Mouse (Mus musculus): ENCODE measurements around the gene Iqcn. TPM values are rescaled to one million over a fixed set of nuclear protein-coding genes. Genes with fewer than 3 reads are reported as not detected.
A peak's percentile ranks its signal among the peaks of the same experiment; 100 is the strongest.

The Iqcn gene
- polyA plus RNA-seq, 1 experiment, result 0.01 TPM

DNA sequence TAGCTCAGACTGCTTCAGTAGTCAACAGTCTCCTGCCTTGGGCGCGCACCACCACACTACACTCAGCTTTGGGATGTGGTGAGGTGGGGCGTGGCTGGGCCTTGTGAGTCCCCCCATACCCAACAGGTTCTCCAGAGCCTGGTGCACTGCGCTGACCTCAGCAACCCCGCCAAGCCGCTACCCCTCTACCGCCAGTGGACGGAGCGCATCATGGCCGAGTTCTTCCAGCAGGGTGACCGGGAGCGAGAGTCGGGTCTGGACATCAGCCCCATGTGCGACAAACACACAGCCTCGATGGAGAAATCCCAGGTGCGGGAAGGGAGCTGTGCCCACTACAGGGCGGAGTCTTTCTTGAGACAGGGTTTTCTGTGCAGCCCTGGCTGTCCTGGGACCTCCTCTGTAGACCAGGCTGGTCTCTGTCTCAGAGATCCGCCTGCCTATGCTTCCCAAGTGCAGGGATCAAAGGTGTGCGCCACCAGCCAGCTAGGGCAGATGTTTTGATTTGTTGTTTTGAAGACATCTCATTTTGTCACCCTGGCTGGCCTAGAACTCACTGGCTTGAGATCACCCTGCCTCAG lies 45.9 kb downstream of the Iqcn start:
- DNase-seq (ENCODE audit: low read depth, low spot score), result no peak

DNA sequence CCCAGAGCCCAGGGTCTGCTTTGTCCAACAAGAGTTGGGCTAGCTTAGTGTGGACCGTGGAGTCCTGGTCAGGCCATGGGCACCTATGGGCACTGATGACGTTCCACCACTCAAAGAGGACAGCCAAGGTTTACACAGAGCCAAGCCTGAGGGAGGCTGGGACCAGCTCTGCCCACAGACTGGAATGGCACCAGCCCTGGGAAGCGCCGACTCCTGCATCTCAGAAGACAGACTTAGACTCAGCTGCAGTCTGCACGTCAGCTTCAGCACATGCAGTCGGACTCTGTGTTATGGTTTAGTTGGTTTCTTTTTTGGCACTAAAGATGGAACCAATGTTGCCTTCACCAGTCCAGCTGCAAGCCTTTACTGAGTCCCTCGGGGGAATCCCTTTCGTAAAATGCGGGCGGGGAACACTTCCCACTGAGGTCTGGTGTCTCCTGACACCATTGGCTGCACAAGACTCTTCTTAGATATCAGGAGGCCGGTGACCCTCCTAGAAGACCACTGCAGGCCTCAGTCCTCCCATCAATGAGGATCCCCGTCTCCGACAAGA lies 46.9 kb downstream of the Iqcn start:
- 79% methylated on average over 13 of the region's 13 CpGs for WGBS
- no peak for DNase-seq (ENCODE audit: low read depth, low spot score)

More for the DNA sequence above, 45.9 kb downstream of the Iqcn start:
- WGBS, result 82% methylated on average over 19 of the region's 19 CpGs

DNA sequence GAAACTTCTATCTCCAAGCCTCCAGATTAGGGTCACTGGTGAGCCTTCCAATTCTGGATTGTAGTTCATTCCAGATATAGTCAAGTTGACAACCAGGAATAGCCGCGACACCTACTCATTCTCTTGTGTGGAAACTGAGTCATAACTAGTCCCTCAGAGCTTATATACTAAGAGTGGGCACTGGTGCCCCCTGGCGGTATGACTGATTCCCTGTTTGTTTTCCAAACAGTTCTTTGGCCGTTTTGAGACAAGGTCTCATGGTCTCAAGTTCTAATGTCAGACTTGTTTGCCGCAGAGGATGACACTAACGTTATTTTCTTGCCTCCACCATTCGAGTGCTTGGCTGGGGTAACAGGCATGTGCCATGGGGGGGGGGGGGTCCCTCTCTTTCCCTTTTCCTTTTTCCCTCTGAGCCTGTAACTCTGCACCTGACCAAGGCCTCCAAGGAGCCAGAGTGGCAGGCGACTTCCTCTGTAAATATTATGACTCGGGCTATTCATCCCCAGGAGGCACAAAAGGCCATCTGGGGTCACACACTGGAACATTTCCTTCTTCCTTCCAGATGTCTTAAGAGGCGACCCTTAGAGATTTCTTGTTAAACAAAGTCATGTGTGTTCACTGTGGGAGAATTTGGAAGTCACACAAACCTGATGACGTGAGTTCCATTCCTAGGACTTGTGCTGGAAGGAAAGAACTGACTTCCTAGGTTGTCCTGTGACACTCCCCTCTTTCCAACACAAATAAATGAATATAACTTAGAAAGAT lies 48.9 kb downstream of the Iqcn start:
- WGBS, result 14% methylated on average over 11 of the region's 11 CpGs
- DNase-seq (ENCODE audit: low read depth, low spot score), result no peak

DNA sequence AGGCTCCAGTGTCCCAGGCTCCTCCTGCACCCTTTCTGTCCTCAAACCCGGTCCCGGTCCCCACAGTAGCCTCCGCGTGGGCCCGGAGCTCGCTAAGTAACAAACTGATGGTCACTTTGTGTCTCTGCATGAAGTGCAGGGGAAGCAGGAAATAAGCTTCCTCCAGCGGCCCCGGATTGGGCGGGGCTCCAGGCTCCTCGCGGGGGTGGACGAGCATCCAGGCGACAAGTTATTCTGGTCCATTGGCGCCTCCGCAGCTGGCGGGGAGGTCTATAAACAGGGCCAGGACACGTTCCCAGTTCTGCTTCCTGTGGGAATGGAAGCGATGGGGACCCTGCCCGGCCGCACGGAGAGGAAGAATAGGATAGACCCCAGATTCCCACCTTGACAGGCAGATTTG lies 49.9 kb downstream of the Iqcn start:
- 5% methylated on average over 21 of the region's 21 CpGs for WGBS
- DNase-seq (ENCODE audit: low read depth, low spot score), result no peak

DNA sequence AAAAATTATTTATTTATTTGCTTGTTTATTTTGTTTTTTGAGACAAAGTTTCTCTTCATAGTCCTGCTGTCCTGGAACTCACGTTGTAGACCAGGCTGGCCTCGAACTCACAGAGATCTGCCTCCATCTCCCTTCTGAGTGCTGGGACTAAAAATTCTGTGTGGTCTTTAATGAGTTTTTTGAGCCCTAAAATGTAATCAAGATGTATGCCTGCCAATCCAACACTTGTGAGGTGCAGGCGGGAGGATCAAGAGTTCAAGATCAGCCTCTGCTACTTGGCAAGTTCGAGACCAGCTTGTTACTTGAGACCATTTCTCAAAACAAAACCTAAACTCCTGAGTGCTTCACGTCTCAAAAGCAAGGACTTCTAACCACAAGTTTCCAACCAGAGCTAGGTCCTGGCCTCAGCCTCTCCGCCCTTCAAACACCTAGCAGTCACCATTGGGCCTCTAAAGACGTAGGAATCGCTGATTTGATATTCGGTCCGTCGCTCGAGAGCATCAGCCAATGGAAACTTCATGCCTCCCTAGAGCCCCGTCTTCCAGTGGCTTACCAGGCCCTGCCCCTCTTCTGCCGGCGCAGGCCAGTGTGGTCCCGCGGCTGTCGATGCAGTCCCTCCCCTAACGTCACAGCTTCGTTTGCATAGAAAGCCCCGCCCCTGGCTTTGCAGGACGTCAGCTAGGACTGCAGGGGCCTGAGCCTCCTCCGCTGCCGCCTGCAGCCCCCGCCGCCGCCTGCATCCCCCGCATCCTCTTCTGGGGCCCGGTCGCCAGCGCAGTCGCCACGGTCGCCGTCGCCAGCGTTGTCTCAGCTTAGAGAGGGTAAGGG lies 51.0 kb downstream of the Iqcn start, which contains the start of gene Rab3a:
TSS of gene Rab3a (plus strand) at position 637 of the 828 bp plus-strand sequence.
- WGBS, result 8% methylated on average over 37 of the region's 37 CpGs
- DNase-seq (ENCODE audit: low read depth, low spot score), result peak; percentile 97

DNA sequence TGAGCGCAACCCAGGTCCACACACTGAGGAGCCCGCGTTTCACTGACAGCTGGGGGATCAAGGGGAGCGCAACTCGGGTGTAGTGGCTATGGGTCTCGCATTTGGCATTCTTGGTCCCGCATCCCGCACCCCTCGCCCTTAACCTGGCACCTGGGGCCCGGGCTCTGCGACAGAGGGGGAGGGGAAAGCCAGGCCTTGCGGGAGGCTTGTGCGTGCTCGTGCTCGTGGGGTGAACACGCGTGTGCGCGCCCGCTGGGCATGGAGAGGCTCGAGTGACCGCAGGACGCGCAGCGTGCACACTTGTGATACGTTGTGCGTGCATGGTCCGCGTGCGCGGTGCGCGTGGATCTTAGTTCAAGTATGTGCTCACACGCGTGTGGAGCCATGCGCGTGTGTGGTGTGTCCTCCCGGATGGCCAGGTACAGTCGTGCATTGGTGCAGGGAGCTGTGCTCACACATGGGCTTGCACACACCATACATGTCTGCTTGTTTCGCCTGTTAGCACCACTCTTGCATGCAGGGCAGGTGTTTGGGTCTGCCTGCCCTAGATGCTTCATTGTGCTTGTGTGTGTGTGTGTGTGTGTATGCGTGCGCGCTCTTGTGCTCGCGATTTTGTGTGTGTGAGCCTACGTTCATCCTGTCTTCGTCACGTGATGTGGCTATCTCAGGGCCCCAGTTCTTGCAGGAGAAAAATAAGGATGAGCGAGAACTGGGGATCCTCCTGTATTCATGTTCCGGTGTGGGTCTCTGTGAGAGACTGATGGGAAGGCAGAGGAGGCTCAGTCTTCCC lies 51.8 kb downstream of the Iqcn start:
- DNase-seq (ENCODE audit: low read depth, low spot score), result no peak
- 6% methylated on average over 50 of the region's 50 CpGs for WGBS

DNA sequence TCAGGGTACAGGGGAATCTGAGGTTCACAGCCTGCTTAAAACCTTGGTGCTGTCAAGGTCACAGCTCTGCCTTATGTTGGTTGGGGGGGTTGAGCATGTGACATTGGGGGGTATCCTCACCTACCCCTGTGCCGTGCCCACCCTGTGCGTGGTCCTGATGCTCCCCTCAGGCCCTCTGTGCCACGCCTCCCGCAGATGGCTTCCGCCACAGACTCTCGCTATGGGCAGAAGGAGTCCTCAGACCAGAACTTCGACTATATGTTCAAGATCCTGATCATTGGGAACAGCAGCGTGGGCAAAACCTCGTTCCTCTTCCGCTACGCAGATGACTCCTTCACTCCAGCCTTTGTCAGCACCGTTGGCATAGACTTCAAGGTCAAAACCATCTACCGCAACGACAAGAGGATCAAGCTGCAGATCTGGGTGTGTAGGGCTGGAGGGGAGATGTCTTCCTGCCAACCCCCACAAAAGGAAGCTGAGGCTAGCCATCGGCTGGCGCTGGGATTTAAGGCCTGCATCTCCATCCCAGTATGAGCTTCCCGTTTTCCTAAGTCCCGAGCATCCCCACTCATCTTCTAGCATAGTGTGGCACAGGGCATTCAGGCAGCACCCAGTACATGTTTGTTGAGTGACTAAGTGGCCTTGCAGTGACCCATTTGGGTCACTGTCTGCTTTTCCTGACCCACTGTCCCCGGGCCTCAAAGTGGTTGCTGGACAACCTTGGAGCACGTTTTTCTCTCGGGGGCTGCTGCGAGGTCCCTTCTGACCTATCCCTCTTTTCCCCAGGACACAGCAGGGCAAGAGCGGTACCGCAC lies 52.6 kb downstream of the Iqcn start:
- WGBS, result 79% methylated on average over 24 of the region's 24 CpGs

DNA sequence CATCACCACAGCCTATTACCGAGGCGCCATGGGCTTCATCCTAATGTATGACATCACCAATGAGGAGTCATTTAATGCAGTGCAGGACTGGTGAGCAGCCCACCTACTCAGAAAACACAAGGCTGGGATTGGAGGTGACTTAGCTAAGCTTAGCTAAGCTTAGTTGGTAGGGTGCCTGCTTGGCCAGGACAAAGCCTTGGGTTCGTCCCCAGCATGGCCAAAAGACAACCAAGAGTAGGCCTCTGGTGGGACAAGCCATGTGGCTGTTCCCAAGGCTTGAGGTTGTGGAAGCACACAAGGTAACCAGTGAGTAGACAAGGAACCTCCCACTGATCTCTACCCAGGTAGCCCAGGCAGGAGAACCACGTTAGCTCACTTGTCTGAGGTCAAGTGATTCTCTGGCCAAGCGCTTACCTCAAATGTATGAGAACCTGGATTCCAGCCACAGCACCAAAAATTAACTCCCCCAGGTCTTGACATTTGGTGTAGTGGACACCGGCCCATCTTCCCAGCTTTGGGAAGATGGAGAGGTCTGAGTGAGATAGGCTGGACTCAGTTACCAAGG lies 53.3 kb downstream of the Iqcn start:
- DNase-seq (ENCODE audit: low read depth, low spot score), result no peak
- WGBS, result 94% methylated on average over 6 of the region's 6 CpGs

More for the DNA sequence above, 52.6 kb downstream of the Iqcn start:
- no peak for DNase-seq (ENCODE audit: low read depth, low spot score)

DNA sequence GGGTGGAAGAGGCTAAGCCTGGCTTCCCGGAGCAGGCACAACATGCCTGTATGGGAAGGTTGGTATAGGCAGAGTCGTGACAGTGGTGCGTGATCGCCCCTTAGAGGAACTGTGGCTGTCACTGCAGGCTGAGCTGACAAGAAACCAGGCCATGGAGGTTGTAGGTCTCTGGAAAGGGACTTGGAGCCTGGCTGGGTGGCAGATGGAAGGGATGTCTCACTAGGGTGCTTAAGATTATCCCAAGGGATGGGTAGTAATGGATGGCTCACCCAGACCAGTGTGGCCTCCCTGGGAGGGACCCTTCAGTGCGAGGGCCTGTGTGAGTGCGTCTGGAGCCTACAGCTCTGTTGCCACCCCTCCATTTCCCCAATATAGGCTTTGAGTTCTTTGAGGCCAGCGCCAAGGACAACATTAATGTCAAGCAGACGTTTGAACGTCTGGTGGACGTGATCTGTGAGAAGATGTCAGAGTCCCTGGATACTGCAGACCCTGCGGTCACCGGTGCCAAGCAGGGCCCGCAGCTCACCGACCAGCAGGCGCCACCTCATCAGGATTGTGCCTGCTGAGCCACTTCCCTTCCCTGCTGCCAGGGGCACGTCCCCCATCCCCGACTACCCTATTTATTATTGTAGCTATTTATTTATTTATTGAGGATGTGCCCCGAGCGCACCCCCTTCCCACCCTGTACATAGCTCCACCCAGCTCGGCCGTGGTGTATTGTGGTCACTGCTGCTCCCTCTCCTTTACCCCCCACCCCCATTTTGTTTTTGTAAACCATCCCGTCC lies 54.5 kb downstream of the Iqcn start:
- 78% methylated on average over 22 of the region's 22 CpGs for WGBS
- no peak for DNase-seq (ENCODE audit: low read depth, low spot score)

DNA sequence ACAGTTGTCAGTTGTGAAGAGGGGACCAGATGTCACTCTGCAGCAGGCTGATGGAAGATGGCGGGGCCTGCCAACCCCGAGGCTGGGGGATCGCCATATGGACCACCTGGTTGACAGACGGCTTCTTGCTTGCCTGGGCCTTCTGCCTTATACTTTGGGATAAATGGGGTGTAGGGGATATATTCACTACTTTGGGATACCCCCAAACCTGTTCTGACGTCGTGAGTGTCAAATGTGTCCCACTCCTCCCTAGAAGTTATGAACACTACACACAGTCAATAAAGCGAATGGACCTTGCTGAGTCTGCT lies 55.0 kb downstream of the Iqcn start:
- DNase-seq (ENCODE audit: low read depth, low spot score), result no peak
- WGBS, result 87% methylated on average over 7 of the region's 7 CpGs

DNA sequence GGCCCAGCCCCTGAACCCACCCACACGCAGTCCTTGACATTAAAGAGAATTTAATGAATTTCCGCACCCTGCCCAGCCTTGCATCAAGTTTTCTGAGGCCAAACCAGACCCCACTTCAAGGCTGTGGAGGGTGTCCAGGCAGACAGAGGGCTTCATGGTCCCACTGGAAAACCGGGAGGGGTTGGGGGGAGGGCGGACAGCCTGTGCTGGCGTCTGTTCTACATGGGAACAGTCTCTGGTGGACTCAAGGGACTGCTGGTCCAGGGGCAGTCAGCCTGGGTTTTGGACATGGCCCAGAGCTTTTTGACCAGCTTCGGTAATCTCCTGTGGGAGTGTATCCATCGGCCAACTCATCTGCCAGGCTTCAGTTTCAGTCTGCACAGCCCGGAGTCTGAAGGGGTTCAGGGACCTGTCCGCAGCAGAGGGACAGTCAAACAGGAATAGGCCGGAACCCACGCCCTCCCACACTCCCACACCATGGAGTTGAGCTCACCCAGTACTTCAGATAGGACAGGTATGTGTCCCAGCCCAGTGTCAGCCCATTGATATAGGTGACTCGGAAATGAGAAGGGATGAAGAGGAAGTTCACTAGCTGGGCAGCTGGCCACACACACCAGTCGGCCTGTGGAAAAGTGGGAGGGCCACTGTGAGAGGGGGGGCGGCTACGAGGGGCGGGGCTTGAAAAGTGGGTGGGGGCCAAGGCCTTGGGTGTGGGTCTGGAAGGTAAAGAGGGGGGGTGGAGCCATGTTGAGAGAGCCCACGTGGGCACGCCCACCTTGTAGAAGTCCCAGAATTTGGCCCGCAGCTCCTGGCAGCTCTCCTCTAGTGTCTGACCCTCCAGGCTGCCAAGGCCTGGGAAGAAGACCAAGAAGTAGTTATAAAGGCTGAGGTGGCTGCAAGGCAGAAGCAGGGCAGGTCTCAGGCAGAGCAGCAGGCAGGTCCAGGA lies 55.6 kb downstream of the Iqcn start:
- no peak for DNase-seq (ENCODE audit: low read depth, low spot score)
- 46% methylated on average over 19 of the region's 19 CpGs for WGBS

DNA sequence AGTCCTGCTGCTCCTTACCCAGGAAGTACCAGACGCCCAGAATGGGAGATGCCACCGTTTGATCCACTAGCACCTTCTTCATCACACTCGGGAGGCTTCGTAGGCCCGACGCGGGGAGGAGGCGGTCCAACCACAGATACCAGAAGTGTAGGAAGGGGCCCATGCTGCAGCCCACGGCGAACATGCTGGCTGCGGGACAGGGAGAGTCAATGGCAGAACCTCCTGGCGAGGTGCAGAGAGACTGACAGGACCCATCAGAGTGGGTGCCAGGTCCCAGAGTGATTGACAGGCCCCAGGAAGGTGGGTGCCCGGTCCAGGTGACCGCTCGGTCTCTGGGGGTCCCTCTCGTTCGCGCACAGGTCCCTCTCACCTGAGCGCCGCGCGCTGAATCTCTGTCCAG lies 57.1 kb downstream of the Iqcn start:
- no peak for DNase-seq (ENCODE audit: low read depth, low spot score)
- WGBS, result under 1% methylated on average over 22 of the region's 22 CpGs

DNA sequence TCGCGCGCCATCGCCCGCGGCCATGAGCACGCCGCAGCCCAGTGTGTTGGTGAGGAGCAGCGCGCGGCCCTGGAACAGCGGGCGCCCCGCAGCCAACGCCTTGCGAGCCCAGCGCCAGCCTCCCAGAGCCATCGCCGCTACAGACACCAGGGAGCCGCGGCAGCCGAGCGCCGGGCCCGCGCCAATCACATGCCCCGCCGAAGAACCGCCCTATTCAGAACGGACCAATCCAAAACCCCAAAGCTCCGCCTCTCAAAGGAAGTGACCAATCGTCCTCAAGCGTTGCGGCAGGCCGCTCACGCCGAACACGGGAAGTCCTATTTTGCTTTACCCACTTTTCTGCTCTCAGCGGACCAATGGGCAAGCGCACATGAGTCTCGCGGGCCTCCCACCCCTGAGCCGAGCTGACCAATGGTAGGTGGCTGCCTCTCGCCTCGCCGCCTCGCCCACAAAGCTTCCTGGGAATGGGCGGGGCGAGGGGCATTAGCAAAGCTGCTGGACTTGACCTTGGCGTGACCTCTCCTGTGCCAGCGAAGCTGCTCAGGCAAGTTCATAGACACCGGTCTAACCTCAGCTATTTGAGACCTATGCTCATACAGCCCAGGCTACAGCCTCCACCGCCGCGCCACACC lies 57.6 kb downstream of the Iqcn start, which contains the start of gene Mpv17l2:
TSS of gene Mpv17l2 (minus strand) at position 172 of the 632 bp plus-strand sequence.
- DNase-seq (ENCODE audit: low read depth, low spot score), result peak; percentile 98
- 1% methylated on average over 55 of the region's 55 CpGs for WGBS

DNA sequence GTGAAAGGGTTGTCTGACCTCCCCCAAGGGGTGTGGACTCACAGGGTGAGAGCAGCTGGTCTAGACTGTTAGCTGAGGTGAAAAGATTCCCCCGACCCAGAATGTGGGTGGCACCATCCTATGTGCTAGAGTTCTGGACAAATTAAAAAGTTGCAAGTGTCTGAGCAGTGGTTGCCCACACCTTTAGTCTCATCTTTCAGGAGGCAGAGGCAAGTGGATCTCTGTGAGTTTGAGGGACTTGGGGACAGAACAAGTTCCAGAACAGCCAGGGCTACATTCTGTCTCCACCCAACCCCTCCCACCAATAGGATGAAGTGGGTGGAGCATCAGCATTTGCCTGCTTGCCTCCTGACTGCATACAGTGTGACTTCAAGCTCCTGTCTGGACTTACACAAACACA lies 58.9 kb downstream of the Iqcn start:
- DNase-seq (ENCODE audit: low read depth, low spot score), result no peak
- WGBS, result 34% methylated on average over 1 of the region's 1 CpGs

DNA sequence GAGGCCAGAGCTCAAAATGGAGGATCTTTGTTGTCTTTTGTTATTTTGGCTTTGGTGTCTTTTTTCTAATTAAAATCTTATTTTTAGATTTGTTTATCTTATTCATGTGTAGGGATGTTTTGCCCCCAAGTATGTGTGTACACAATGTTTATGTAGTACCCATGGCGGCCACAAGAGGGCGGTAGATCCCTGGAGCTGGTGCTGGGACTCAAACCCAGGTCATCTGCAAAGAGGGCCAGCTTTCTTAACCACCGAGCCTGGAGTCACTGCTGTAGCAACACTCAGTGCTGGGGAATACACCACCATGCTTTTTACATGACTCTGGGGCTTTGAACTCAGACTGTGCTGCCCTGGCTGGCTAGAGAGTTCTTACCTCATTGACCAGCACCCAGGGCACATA lies 60.1 kb downstream of the Iqcn start:
- DNase-seq (ENCODE audit: low read depth, low spot score), result no peak
- 8% methylated on average over 3 of the region's 3 CpGs for WGBS

DNA sequence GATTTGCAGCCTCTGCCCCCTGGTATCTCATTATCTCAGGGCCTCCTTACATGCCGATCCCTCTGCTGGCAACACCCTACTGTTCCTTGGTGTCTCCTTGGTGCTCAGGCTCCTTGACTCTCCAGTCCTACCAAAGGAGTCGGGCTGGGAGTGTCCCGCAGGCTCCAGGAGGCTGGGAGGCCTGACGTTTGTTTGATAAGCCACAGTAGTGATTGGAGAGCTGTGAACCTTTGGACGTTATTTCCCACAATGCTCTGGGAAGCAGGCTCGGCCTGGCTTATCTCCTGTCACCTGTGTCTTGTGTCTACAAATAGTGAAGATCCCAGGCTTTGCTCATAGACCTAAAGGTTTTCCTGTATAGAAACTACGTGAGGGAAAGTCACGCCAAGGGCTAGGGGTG lies 60.8 kb downstream of the Iqcn start:
- WGBS, result 42% methylated on average over 8 of the region's 8 CpGs

More for the DNA sequence above, 60.8 kb downstream of the Iqcn start:
- DNase-seq (ENCODE audit: low read depth, low spot score), result no peak

Measured in large intestine, adult 2 months (tissue).